Mouse (Mus musculus) adrenal gland, postnatal 25 days (tissue): ENCODE results near the gene Tnr. TPM values are rescaled to one million over a fixed set of nuclear protein-coding genes. Genes with fewer than 3 reads are reported as not detected.
"Not testable (repeated sequence)": the region's sequence is repeated elsewhere in the genome, so short reads cannot be mapped to it uniquely, and the experiment has no call there.

Experiments used
- DNase-seq: peaks from one replicate; pipeline ENCODE4 v3.0.0; 2021; ENCODE audit warnings: mixed read lengths
- total RNA-seq: library from RNA; stranded (reverse); gene quantifications from 2 replicates; pipeline ENCODE4 v1.2.3, GENCODE M21; 2021

Tnr gene
- total RNA-seq, 1 experiment from 2014 or later, result 5.0 TPM

DNA sequence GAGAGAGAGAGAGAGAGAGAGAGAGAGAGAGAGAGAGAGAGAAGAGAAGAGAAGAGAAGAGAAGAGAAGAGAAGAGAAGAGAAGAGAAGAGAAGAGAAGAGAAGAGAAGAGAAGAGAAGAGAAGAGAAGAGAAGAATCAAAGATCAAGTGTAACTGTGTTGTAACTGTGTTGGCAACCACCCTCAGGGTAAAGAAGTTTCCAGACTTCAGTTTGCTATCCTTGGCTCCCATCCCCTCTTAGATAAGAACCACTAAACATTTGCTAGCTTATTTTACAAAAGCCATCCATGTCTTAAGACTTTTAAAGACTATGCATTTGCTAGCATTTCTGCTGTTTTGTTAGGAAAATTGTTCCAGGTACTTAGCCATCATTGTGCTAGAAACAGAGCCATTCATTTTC is 442.7 kb downstream of the Tnr start:
- DNase-seq, result not testable (repeated sequence)

DNA sequence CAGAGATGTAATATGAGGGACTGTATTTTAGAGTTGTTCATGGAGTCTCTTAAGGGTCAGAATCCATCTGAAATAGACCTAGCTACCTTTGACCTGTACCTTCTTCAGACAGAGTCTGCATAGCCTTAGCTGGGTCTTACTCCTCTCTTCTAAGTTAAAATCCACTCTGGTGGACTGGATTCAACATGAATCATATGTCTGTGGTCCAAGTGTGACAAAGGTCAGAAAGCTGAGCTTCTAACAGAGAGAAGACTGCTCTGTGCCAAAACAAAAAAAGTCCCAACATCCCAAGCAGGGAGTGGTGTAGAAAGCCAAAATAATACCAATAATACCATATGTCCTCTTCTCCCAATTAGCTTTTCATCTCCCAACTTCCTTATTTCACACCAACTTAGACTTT is 444.8 kb downstream of the Tnr start:
- no peak for DNase-seq

DNA sequence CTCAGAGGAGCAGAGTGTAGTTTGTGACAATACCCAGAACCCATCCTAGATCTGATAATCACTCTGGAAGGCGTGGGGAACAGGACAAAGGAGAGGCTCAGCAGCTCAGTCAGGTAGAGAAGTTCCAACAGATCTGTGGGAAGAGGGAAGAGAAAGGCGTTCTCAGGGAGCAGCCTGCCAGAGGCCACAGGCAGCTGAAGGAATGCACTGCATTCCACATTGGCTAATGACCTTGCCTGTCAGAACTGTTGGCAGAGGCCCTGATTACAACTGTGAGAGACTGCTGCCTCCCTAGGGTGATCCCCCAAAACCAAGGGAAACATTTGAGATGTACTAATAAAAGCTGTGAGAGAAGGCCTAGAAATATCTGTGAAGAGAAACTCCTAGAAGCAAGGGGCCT is 454.2 kb downstream of the Tnr start:
- peak; percentile 45 for DNase-seq

DNA sequence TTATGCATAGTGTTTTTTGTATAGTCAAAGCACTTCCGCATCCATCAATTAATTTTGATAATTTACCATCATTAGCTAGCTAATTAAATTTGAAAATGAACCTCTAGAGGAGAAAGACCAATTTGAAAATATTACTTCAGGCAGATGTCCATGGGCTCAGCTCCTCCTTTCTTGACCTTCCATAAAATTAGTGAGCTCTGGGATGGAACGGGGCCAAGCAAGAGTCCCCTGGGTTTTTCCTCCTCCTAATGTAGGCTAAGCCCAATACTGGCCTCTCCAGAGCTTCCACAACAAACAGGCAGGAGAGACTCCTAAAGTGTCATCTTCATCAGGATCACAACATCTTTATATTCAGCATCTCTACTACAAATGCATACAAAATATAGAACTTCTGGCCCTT is 455.5 kb downstream of the Tnr start:
- DNase-seq, result peak; percentile 9

DNA sequence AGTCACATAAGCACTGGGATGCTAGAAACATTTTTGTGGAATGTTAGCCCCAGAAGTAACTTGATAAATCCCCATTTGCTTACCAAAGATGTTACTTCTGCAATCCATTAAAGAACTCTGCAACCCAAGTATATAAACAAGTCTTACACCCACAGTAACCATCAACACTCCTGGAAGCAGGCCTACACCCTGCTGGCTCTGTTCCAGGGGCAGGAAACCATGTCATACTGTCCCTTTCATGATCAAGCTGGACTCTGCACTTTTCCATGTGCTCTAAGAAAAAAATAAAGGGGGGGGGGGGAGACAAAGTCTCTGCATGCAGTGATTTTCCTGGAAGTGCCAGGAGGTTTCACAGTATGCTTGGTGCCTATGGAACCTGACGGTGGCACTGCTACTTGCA is 456.8 kb downstream of the Tnr start:
- no peak for DNase-seq
